Mouse (Mus musculus) heart, postnatal 10 days (tissue): ENCODE measurements at regions not wholly inside any gene's neighbourhood (a gene's known extent, or its start where the extent isn't known, plus 50 kb on each side); places are given as distances from the start of the nearest gene placed in this dataset.

ENCODE experiments used
- DNase-seq, 2 experiments: peaks; one replicate each; pipeline ENCODE4 v3.0.0; 2021
- intact Hi-C: fragments of 180-260 bp; cut with DNase I; formaldehyde crosslinking; loops from one replicate; pipeline ENCODE4 v1.15.1; 2025

GRCm38 (mm10) chr16:76194291-76194690, 172.2 kb upstream of the Samsn1 start:
- intact Hi-C loops: no loop called here
- DNase-seq: no peak

GRCm38 (mm10) chr16:76191135-76191534, 169.1 kb upstream of the Samsn1 start:
- intact Hi-C loops: no loop called here
- DNase-seq: no peak

GRCm38 (mm10) chr16:76183556-76183955, 161.5 kb upstream of the Samsn1 start:
- DNase-seq: no peak
- intact Hi-C loops: no loop called here

- intact Hi-C loops: no loop called here
- DNase-seq: no peak
These were observed 161.0 kb upstream of the Samsn1 start for GRCm38 (mm10) chr16:76183105-76183504.

- intact Hi-C loops: no loop called here
These were observed 159.5 kb upstream of the Samsn1 start for GRCm38 (mm10) chr16:76181596-76181995.

GRCm38 (mm10) chr16:76167651-76168050, 145.6 kb upstream of the Samsn1 start:
- peak; percentile 17 to 20 for DNase-seq
- intact Hi-C loops: no loop called here

More at GRCm38 (mm10) chr16:76181596-76181995, 159.5 kb upstream of the Samsn1 start:
- no peak for DNase-seq

- intact Hi-C loops: no loop called here
- no peak for DNase-seq
These were observed 138.8 kb upstream of the Samsn1 start for GRCm38 (mm10) chr16:76160879-76161278.

- intact Hi-C loops: no loop called here
- DNase-seq: no peak
These were observed 136.5 kb upstream of the Samsn1 start for GRCm38 (mm10) chr16:76158585-76158984.

GRCm38 (mm10) chr16:76153766-76154525, 131.9 kb upstream of the Samsn1 start:
- intact Hi-C loops: no loop called here
- no peak for DNase-seq

GRCm38 (mm10) chr16:76149581-76149980, 127.5 kb upstream of the Samsn1 start:
- no peak for DNase-seq

GRCm38 (mm10) chr16:76133892-76134291, 111.8 kb upstream of the Samsn1 start:
- intact Hi-C loops: no loop called here
- DNase-seq: no peak

More at GRCm38 (mm10) chr16:76149581-76149980, 127.5 kb upstream of the Samsn1 start:
- intact Hi-C loops: no loop called here

GRCm38 (mm10) chr16:76130486-76130885, 108.4 kb upstream of the Samsn1 start:
- DNase-seq: no peak
- intact Hi-C loops: no loop called here

- peak; percentile 16 to 18 for DNase-seq
- intact Hi-C loops: loop anchor here (10.0 kb wide), 1 partner anchor 335 kb away; no protein-coding TSS in a partner anchor
These were observed 107.9 kb upstream of the Samsn1 start for GRCm38 (mm10) chr16:76129982-76130381.

- intact Hi-C loops: loop anchor here (10.0 kb wide), 1 partner anchor 328 kb away; no protein-coding TSS in a partner anchor
- DNase-seq: no peak
These were observed 100.9 kb upstream of the Samsn1 start for GRCm38 (mm10) chr16:76123021-76123384.

- intact Hi-C loops: loop anchor here (10.0 kb wide), 1 partner anchor 328 kb away; no protein-coding TSS in a partner anchor
- DNase-seq: no peak
These were observed 100.3 kb upstream of the Samsn1 start for GRCm38 (mm10) chr16:76122172-76123020.

GRCm38 (mm10) chr16:76120712-76121111, 98.6 kb upstream of the Samsn1 start:
- intact Hi-C loops: loop anchor here (2.0 to 10.0 kb wide), 2 partner anchors 72 to 326 kb away; no protein-coding TSS in a partner anchor
- no peak for DNase-seq

- intact Hi-C loops: no loop called here
- no peak for DNase-seq
These were observed 88.3 kb upstream of the Samsn1 start for GRCm38 (mm10) chr16:76110383-76110782.

GRCm38 (mm10) chr16:76108464-76108863, 86.4 kb upstream of the Samsn1 start:
- intact Hi-C loops: no loop called here

GRCm38 (mm10) chr16:76104673-76105072, 82.6 kb upstream of the Samsn1 start:
- intact Hi-C loops: no loop called here
- DNase-seq: no peak

More at GRCm38 (mm10) chr16:76108464-76108863, 86.4 kb upstream of the Samsn1 start:
- no peak for DNase-seq

- no peak for DNase-seq
- intact Hi-C loops: no loop called here
These were observed 79.7 kb upstream of the Samsn1 start for GRCm38 (mm10) chr16:76101773-76102172.

GRCm38 (mm10) chr16:76097808-76098207, 75.7 kb upstream of the Samsn1 start:
- no peak for DNase-seq
- intact Hi-C loops: no loop called here
